ENCODE assay signal across 19 mouse cellular contexts in genomic region chr14:101049664-101050203, GRCm38 (mm10).
"Had no signal": no experiment of that assay in that cellular context is flagged by ENCODE, and none has a peak within 500 bp of the region (broad histone marks: within the 10 kb centered on the region; RNA-seq: fewer than 3 reads in every experiment).

No protein-coding gene starts in this region.

- DNase-seq: lung, adult 18-20 months; lung, embryonic 14.5 days; lung, postnatal 10 days; retina, postnatal 1 day; right cerebral cortex, adult 18-20 months; right cerebral cortex, postnatal 25 days; right cerebral cortex, postnatal 4 days; spleen, adult 18-20 months; thymus, adult 18-20 months; thymus, postnatal 14 days; thymus, postnatal 36 days had no signal

- H3K4me2 ChIP-seq: lung, embryonic 14.5 days; midbrain, embryonic 11.5 days; midbrain, embryonic 13.5 days; neural tube, embryonic 13.5 days; neural tube, embryonic 15.5 days had no signal

- H3K27ac ChIP-seq: macrophage; midbrain, embryonic 13.5 days; neural tube, embryonic 13.5 days; neural tube, embryonic 15.5 days had no signal

- H3K9me3 ChIP-seq: midbrain, embryonic 13.5 days; neural tube, embryonic 13.5 days; neural tube, embryonic 15.5 days had no signal

- ATAC-seq: midbrain, embryonic 13.5 days; midbrain, embryonic 16.5 days had no signal

- H3K4me1 ChIP-seq: megakaryocyte, embryonic 14.5 days; midbrain, embryonic 13.5 days; neural tube, embryonic 13.5 days; neural tube, embryonic 15.5 days had no signal

- H3K9ac ChIP-seq: lung, embryonic 14.5 days; midbrain, embryonic 13.5 days; neural tube, embryonic 13.5 days; neural tube, embryonic 15.5 days had no signal

- H3K4me3 ChIP-seq: megakaryocyte, embryonic 14.5 days; midbrain, embryonic 13.5 days; myocyte; neural tube, embryonic 13.5 days; neural tube, embryonic 15.5 days had no signal

- H3K27me3 ChIP-seq: megakaryocyte, embryonic 14.5 days; midbrain, embryonic 13.5 days; neural tube, embryonic 13.5 days; neural tube, embryonic 15.5 days had no signal

- H3K36me3 ChIP-seq: midbrain, embryonic 13.5 days; neural tube, embryonic 13.5 days; neural tube, embryonic 15.5 days had no signal
